Mouse (Mus musculus): ENCODE measurements at regions not wholly inside any gene's neighbourhood (a gene's known extent, or its start where the extent isn't known, plus 50 kb on each side); places are given as distances from the start of the nearest gene placed in this dataset.

- H3K9me3 ChIP-seq = no peaks in the 10 kb centered on the region
- no peak overlapping the region for H3K27ac ChIP-seq
Measured at GRCm38 (mm10) chr13:119233030-119233385, 195.4 kb upstream of the Paip1 start.

GRCm38 (mm10) chr13:119233869-119234268 is 194.5 kb upstream of the Paip1 start:
- no peaks in the 10 kb centered on the region for H3K9me3 ChIP-seq
- H3K4me2 ChIP-seq = no peak overlapping the region
- H3K36me3 ChIP-seq = no peaks in the 10 kb centered on the region
- no peak for ATAC-seq (ENCODE audit: insufficient read depth, low FRiP score, low read depth)
- no peak overlapping the region for H3K27ac ChIP-seq
- H3K4me3 ChIP-seq (replicated peaks) = no peak overlapping the region
- no peak overlapping the region for H3K9ac ChIP-seq
- no peaks in the 10 kb centered on the region for H3K27me3 ChIP-seq (replicated peaks)
- WGBS = 44% methylated on average over 3 of the region's 3 CpGs
- H3K4me1 ChIP-seq = no peaks in the 10 kb centered on the region

More at GRCm38 (mm10) chr13:119233030-119233385, 195.4 kb upstream of the Paip1 start:
- Histone ChIP-seq H3K27me3 (replicated peaks) (no peaks in the 10 kb centered on the region), H3K9ac (no peak overlapping the region), H3K4me1 (no peaks in the 10 kb centered on the region), H3K4me3 (replicated peaks) (no peak overlapping the region), H3K4me2 (no peak overlapping the region), H3K36me3 (no peaks in the 10 kb centered on the region)
- ATAC-seq (ENCODE audit: insufficient read depth, low FRiP score, low read depth) = no peak
- 89% methylated on average over 4 of the region's 4 CpGs for WGBS

- Histone ChIP-seq H3K27ac (no peak overlapping the region), H3K9me3 (no peaks in the 10 kb centered on the region), H3K4me3 (replicated peaks) (no peak overlapping the region), H3K4me1 (no peaks in the 10 kb centered on the region), H3K9ac (no peak overlapping the region), H3K27me3 (replicated peaks) (no peaks in the 10 kb centered on the region), H3K4me2 (no peak overlapping the region), H3K36me3 (no peaks in the 10 kb centered on the region)
- no peak for ATAC-seq (ENCODE audit: insufficient read depth, low FRiP score, low read depth)
- 39% methylated on average over 3 of the region's 3 CpGs for WGBS
Measured at GRCm38 (mm10) chr13:119242358-119242757, 186.0 kb upstream of the Paip1 start.

GRCm38 (mm10) chr13:119247101-119247500 is 181.3 kb upstream of the Paip1 start:
- no peaks in the 10 kb centered on the region for H3K9me3 ChIP-seq
- 48% methylated on average over 2 of the region's 2 CpGs for WGBS
- no peaks in the 10 kb centered on the region for H3K27me3 ChIP-seq (replicated peaks)
- no peak overlapping the region for H3K27ac ChIP-seq
- ATAC-seq (ENCODE audit: insufficient read depth, low FRiP score, low read depth) = no peak
- H3K9ac ChIP-seq = no peak overlapping the region
- H3K36me3 ChIP-seq = no peaks in the 10 kb centered on the region
- H3K4me1 ChIP-seq = no peaks in the 10 kb centered on the region
- no peak overlapping the region for H3K4me2 ChIP-seq
- H3K4me3 ChIP-seq (replicated peaks) = no peak overlapping the region

- WGBS = 84% methylated on average over 2 of the region's 2 CpGs
- no peak overlapping the region for H3K27ac ChIP-seq
- ATAC-seq (ENCODE audit: insufficient read depth, low FRiP score, low read depth) = no peak
- H3K4me2 ChIP-seq = no peak overlapping the region
- H3K27me3 ChIP-seq (replicated peaks) = no peaks in the 10 kb centered on the region
- no peaks in the 10 kb centered on the region for H3K9me3 ChIP-seq
- H3K4me1 ChIP-seq = no peaks in the 10 kb centered on the region
- H3K36me3 ChIP-seq = no peaks in the 10 kb centered on the region
- H3K4me3 ChIP-seq (replicated peaks) = no peak overlapping the region
- no peak overlapping the region for H3K9ac ChIP-seq
Measured at GRCm38 (mm10) chr13:119252006-119252405, 176.4 kb upstream of the Paip1 start.

GRCm38 (mm10) chr13:119256350-119256749 is 172.1 kb upstream of the Paip1 start:
- no peak for ATAC-seq (ENCODE audit: insufficient read depth, low FRiP score, low read depth)
- no peak overlapping the region for H3K9ac ChIP-seq
- no peak overlapping the region for H3K4me2 ChIP-seq
- no peaks in the 10 kb centered on the region for H3K36me3 ChIP-seq
- no peaks in the 10 kb centered on the region for H3K9me3 ChIP-seq
- no peaks in the 10 kb centered on the region for H3K27me3 ChIP-seq (replicated peaks)
- 42% methylated on average over 6 of the region's 6 CpGs for WGBS
- H3K4me3 ChIP-seq (replicated peaks) = no peak overlapping the region
- H3K4me1 ChIP-seq = no peaks in the 10 kb centered on the region
- no peak overlapping the region for H3K27ac ChIP-seq

- no peak overlapping the region for H3K4me3 ChIP-seq (replicated peaks)
- no peaks in the 10 kb centered on the region for H3K36me3 ChIP-seq
- no peak overlapping the region for H3K4me2 ChIP-seq
- no peak for ATAC-seq (ENCODE audit: insufficient read depth, low FRiP score, low read depth)
- no peaks in the 10 kb centered on the region for H3K27me3 ChIP-seq (replicated peaks)
- no peaks in the 10 kb centered on the region for H3K4me1 ChIP-seq
- no peak overlapping the region for H3K9ac ChIP-seq
- WGBS = 69% methylated on average over 9 of the region's 9 CpGs
- H3K9me3 ChIP-seq = no peaks in the 10 kb centered on the region
- no peak overlapping the region for H3K27ac ChIP-seq
Measured at GRCm38 (mm10) chr13:119258515-119258914, 169.9 kb upstream of the Paip1 start.

DNA sequence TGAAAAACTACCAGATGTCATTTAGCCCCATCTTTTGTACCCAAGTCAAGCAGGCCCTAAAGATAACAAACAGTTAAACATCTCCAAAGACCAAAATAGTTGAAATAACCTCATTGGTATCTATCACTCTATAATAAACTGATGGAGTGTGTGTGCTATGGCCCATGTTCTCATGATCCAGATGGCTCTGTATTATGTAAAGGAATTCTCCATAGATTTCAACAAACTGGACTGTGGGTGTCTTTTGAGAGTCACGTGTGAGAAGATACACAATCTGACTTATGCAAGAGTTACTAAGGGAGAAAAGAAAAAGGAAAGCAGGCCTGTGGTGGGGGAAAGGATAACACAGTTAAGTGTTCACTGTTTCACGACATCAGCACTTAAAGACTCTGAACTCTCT is 164.8 kb upstream of the Paip1 start:
- Histone ChIP-seq H3K9ac (no peak overlapping the region), H3K27me3 (replicated peaks) (no peaks in the 10 kb centered on the region), H3K27ac (no peak overlapping the region), H3K36me3 (no peaks in the 10 kb centered on the region), H3K4me3 (replicated peaks) (no peak overlapping the region), H3K9me3 (no peaks in the 10 kb centered on the region), H3K4me1 (no peaks in the 10 kb centered on the region), H3K4me2 (no peak overlapping the region)
- 48% methylated on average over 2 of the region's 2 CpGs for WGBS
- ATAC-seq (ENCODE audit: insufficient read depth, low FRiP score, low read depth) = no peak

DNA sequence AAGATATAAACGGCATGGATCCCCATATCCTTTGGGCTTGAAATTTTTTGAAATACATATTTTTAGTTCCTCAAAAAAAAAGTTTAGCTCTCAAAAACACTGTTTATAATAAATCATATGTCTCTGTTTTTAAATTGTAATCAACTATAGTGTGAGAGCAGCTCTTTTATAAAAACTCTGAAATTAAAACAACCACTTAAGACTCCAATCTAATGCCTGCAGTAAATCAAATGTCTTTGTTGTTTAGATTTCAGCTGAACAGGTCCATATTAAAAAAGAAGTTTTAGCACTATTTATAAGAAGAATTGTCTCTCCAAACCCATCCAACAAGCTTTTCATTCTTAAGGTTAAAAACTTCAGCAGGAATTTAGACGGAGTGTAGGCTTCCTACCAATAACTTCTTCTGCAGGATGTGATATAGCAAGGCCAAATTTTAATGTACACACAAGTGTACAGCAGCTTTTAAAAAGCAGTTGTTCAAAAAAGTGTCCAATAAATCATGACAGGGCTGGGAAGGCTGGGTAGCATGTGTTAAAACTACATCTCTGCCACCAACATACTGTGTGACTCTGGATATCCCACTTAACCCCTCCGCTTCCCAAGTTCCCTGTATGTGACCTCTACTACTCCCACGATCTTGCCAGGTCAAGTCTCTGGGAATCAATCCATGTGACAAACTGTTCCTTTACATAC is 160.6 kb upstream of the Paip1 start:
- ATAC-seq (ENCODE audit: insufficient read depth, low FRiP score, low read depth) = peak; percentile 74; the same call in 1 of the 2 replicates
- Histone ChIP-seq H3K4me2 (no peak overlapping the region), H3K9ac (no peak overlapping the region), H3K4me1 (no peaks in the 10 kb centered on the region), H3K9me3 (no peaks in the 10 kb centered on the region), H3K27ac (peak overlapping the region; percentile 46; the same call in 1 of the 2 replicates), H3K27me3 (replicated peaks) (no peaks in the 10 kb centered on the region), H3K4me3 (replicated peaks) (no peak overlapping the region), H3K36me3 (no peaks in the 10 kb centered on the region)
- 37% methylated on average over 4 of the region's 4 CpGs for WGBS

DNA sequence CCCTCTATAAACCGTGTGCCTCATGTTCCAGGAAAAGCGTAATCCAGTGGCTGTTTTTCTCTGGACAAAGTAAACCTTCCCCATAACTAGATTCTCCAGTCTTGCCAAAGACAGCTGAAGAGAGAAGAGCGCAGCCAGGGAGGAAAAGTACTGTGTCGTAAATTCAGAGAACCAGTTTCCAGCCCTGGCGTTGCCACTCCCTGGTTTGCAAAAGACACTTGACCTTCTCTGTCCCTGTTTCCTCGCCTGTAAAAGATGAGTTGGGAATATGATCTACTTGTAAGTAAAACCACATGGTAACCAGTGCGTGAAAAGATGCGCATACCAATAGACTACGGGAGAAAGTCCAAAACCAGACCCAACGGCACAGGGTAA is 160.1 kb upstream of the Paip1 start:
- Histone ChIP-seq H3K27ac (peak overlapping the region; percentile 46; the same call in 1 of the 2 replicates), H3K9ac (no peak overlapping the region), H3K9me3 (no peaks in the 10 kb centered on the region), H3K4me1 (no peaks in the 10 kb centered on the region), H3K36me3 (no peaks in the 10 kb centered on the region), H3K27me3 (replicated peaks) (no peaks in the 10 kb centered on the region), H3K4me3 (replicated peaks) (no peak overlapping the region), H3K4me2 (no peak overlapping the region)
- ATAC-seq (ENCODE audit: insufficient read depth, low FRiP score, low read depth) = 0 out of 2 replicates have a peak, but pooled peaks have one; percentile 15
- WGBS = 51% methylated on average over 10 of the region's 10 CpGs

- Histone ChIP-seq H3K4me3 (replicated peaks) (no peak overlapping the region), H3K27me3 (replicated peaks) (no peaks in the 10 kb centered on the region), H3K27ac (no peak overlapping the region), H3K4me1 (no peaks in the 10 kb centered on the region), H3K36me3 (no peaks in the 10 kb centered on the region), H3K9me3 (no peaks in the 10 kb centered on the region), H3K4me2 (no peak overlapping the region), H3K9ac (no peak overlapping the region)
- no peak for ATAC-seq (ENCODE audit: insufficient read depth, low FRiP score, low read depth)
- 47% methylated on average over 4 of the region's 4 CpGs for WGBS
Measured at GRCm38 (mm10) chr13:119275500-119275899, 152.9 kb upstream of the Paip1 start.

GRCm38 (mm10) chr13:119277308-119277948 is 151.0 kb upstream of the Paip1 start:
- H3K4me1 ChIP-seq = no peaks in the 10 kb centered on the region
- H3K27me3 ChIP-seq (replicated peaks) = no peaks in the 10 kb centered on the region
- WGBS = 67% methylated on average over 13 of the region's 13 CpGs
- H3K4me2 ChIP-seq = no peak overlapping the region
- no peaks in the 10 kb centered on the region for H3K9me3 ChIP-seq
- no peak overlapping the region for H3K27ac ChIP-seq
- H3K36me3 ChIP-seq = no peaks in the 10 kb centered on the region
- no peak overlapping the region for H3K9ac ChIP-seq
- no peak for ATAC-seq (ENCODE audit: insufficient read depth, low FRiP score, low read depth)
- H3K4me3 ChIP-seq (replicated peaks) = no peak overlapping the region
